Mouse (Mus musculus) erythroblast, embryonic 14.5 days (primary cell): Measurements from ENCODE around the gene Sec24b.

Experiments used
- GATA1 ChIP-seq: IDR thresholded peaks from 2 replicates; pipeline ENCODE4 v1.6.1; 2012; ENCODE audit warnings: low read length, inconsistent platforms, mixed read lengths
- TAL1 ChIP-seq: IDR thresholded peaks from 3 replicates; pipeline ENCODE4 v1.6.1; 2012; ENCODE audit warnings: low read length, inconsistent platforms, mixed read lengths

DNA sequence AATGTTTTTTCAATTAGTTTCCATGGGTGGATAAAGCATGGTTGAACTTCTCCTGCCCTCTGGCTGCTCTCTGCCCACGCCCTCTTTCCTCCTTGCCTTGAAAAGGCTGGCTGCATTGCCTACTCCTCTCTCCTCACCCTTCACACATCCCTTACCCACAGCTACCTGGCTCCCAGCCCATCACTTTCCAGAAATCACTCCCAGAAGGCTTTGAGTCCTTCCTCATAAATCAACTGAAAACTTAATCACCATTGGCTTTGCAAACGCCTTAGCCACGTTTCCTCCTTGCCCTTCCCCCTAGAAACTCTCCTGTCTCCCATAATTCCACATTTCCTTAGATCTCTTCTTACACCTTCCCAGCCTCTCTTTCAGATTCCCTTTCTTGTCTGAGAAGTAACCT, 123.5 kb downstream of the Sec24b start:
- TF ChIP-seq GATA1: no peak
- TF ChIP-seq TAL1: no peak
